Mouse (Mus musculus) kidney, postnatal 4 days (tissue): Measurements from ENCODE around the gene Smad5.
A peak's percentile ranks its signal among the peaks of the same experiment; 100 is the strongest.

ENCODE experiments used
- DNase-seq, 2 experiments: peaks; one replicate each; pipeline ENCODE4 v3.0.0; 2021; ENCODE audit warnings: mixed read lengths in 2 of 2

The Smad5 gene

GRCm38 (mm10) chr13:56703222-56703870 is 536 bp downstream of the Smad5 start:
- DNase-seq = peak; percentile 80 to 88

- peak in 1 of 2 experiments; percentile 16 for DNase-seq
Measured at GRCm38 (mm10) chr13:56703871-56704321, 1.1 kb downstream of the Smad5 start.

DNA sequence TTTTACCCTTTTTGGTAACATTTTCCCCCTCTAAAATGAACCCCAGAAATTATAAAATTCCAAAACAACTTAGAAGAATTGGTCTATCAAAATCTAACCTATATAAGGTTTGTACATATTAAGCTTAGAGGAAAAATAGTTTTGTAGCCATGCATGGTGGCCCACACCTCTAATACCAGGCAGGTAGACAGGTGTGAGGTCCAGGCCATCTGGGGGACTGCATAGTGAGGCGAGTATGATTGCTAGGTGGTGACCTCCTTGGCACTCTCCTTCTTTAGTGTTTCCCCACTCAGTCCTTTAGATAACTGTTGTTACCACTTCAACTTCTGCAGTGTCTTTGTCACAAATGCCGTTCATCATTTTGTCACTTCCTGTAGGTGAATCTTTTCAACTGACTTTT is 1.8 kb downstream of the Smad5 start:
- no peak for DNase-seq

- DNase-seq = no peak
Measured at GRCm38 (mm10) chr13:56707111-56707510, 4.3 kb downstream of the Smad5 start.

DNA sequence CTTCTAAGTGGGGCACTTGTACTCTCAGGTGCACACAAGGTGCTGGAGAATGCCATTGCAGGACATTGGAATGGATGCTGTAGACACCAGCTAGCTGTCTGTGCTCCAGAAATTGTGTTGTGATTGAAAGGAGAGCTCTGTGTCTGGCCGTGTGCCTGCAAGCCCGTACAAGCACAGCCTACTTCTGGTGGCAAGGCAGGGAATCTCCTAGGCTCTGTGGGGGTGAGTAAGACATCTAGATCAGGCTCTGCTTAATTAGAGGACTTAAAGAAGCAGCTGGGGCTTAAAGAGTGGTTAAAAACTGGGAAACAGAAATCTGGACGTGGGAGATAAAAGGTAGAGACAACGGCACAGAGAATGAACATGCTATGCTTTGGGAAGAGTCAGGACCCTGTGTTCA is 4.8 kb downstream of the Smad5 start:
- DNase-seq = peak in 1 of 2 experiments; percentile 15

- no peak for DNase-seq
Measured at GRCm38 (mm10) chr13:56710620-56711019, 7.8 kb downstream of the Smad5 start.

GRCm38 (mm10) chr13:56712221-56712620 is 9.4 kb downstream of the Smad5 start:
- DNase-seq = no peak

DNA sequence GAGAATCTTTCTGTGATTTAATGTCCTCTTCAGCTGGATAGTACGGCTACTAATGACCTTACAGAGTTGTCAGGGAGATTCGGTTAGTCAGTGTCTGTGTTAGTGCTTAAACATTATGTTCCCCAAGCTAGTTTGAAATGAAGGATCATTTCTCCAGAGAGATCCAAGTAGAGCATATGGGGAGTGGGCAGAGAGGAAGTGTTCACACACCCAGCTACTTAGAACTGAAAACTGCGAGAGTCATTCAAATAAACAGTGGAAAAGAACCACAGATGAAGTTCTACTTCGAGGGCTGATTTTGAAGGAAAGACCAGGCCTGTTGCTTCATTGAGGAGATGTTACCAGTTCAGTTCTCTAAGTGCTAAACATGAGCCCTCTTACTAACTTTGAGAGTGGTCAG is 23.7 kb downstream of the Smad5 start:
- no peak for DNase-seq

GRCm38 (mm10) chr13:56729046-56729445 is 26.2 kb downstream of the Smad5 start:
- no peak for DNase-seq

DNA sequence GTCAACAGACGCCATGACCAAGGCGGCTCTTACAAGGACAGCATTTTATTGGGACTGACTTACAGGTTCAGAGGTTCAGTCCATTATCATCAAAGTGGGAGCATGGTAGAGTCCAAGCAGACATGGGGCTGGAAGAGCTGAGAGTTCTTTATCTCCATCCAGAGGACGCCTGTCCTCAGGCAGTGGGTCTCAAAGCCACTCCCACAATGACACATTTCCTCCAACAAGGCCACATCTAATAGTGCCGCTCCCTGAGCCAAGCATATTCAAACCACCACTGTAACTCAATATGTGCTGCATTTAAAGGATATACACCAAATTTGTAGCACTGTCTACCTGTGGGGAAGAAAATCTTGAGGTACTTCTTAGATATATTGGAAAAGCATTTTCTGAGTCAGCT is 31.8 kb downstream of the Smad5 start:
- no peak for DNase-seq

DNA sequence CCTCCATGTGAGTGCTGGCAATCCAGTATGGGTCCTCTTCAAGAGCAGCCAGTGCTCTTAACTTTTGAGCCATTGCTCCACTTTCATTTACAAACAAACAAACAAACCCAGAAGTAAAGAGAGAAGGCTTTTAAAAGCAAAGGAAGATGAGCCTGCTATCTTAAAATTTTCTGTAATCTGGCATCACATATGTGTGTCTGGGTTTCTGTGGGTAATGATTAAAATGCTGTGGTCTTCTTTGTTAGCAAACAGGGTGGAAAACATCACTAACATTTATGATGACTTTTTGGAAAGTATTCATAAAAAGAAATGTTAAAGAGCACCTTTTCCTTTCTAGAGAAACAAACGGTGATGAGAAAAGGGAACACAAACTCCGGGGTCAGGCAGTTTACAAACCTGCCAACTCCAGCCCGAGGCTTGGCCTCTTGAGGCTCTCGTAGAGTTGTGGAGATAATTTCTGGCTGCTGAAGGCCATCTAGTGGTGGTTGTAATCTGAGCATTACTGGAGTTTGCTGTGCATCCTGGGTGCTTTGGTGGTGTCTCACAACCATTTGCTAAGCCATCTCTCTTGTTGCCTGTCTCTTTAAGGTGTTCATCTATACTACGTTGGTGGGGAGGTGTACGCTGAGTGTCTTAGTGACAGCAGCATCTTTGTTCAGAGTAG is 32.5 kb downstream of the Smad5 start:
- DNase-seq = peak; percentile 35 to 55

DNA sequence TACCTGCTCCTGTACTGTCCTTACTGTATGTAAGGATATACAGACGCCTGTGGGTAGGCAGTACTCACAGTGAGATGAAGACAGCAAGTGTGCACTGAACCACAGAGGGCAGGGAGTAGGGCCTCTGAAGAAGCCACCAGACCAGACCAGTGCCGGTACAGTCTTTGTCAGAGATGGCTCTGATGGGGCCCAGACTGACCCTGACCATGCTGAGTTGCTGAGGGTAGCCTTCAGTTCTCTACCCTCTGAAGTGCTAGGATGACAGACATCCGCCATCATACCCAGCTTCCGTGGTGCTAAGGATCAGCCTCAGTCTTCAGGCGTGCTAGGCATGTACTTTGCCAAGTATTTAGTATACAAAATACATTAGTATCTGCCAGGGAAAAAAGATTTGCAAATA is 36.7 kb downstream of the Smad5 start:
- DNase-seq = no peak

GRCm38 (mm10) chr13:56740496-56740895 is 37.7 kb downstream of the Smad5 start:
- no peak for DNase-seq

DNA sequence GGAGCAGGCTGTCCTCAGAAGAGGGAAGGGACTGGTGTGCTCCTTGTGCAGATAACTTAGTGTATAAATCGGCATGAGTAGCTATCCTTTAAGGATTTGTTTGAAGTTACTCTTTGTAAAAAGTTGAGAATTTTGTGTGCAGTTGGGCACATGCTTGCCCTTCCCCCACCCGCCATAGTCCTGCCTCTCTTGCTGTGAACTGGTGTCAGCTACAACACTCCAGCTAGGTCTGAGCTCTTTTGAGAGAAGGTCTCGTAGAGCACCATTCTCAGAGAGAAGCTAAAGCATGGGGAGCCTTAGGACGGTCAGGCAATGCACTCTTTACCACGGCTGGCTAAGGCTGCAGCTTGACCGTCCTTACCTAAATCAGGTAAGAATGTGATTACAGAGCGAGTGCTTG is 38.9 kb downstream of the Smad5 start:
- no peak for DNase-seq

DNA sequence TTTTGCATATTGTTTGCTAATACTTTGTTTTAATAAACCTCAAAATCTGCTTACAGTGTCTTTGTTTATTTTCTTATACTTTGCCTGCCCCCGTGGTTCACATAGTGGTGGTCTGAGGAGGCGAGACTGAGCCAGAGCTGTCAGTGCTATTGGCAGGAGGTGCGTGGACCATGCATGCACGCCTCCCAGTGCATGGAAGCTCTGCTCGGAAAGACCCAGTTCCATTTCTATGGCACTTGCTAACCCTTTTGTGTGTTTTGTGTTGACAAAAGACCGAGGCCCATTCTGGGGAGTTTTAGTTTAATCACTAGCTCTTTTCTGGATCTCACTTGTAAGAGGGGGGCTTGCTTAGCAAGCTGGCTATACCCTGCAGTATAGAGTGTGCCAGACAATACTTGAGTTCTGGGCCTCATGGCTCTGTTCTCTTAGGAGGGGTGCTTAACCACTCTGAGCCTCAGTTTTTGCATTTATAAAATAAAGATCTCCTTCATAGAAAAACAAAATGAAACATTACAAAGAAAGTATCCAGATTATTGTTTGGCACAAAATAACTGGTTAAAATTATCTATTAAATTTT is 39.6 kb downstream of the Smad5 start:
- DNase-seq = no peak

DNA sequence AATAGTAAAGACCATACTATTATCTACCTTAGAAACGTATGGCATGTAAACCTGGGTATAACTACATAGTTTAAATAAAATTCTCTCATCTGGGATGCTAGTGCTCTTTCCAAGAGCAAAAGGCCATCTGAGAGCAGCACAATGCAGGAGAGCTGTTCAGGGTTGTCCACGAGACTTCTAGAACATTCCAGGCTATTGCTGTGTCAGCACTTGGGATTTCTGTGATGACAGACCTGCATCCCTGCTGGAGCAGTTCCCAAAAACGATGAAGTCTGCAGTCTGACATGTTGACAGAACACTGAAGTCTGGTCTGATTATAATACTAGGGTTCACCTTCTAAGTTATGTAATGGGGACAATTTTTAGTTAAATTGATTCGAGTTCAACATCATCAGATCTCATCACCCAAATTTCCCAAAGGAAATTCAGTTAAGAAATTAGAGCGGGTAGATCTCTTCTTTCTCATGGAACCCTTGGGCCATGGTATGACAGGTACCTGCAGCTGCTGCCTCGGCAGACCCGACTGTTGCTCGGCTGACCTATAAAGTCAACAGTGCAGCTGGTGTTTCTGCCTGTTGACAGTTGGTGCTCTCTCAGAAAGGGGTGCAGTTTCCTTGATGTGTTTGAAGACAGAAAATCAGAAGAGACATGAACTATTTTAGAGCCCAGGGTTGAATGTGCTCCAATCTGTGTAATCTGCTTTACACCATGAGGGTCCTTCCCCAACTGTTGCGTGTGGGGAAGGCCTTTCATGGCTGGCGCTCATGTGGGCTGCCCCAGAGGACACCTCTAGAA is 44.1 kb downstream of the Smad5 start:
- no peak for DNase-seq

DNA sequence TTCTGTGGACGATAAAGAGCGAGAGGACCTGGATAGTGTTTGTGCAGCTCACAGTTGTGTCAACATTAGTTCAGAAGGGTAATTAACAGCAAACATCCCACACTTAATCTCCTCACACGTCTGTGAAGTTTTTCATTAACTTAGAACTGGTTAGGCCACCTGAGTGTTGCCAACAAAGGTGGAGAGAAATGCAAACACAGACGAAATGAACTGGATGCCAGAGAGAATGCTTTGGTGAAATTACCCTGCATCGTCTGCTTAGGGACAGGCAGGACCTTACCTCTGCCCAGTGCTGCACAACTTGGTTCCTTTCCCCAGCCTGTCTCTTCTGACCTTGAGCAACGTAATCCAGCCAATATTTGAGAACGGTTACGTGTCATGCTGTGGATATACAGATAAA is 44.7 kb downstream of the Smad5 start:
- DNase-seq = no peak

- DNase-seq = no peak
Measured at GRCm38 (mm10) chr13:56749377-56749776, 46.6 kb downstream of the Smad5 start.

DNA sequence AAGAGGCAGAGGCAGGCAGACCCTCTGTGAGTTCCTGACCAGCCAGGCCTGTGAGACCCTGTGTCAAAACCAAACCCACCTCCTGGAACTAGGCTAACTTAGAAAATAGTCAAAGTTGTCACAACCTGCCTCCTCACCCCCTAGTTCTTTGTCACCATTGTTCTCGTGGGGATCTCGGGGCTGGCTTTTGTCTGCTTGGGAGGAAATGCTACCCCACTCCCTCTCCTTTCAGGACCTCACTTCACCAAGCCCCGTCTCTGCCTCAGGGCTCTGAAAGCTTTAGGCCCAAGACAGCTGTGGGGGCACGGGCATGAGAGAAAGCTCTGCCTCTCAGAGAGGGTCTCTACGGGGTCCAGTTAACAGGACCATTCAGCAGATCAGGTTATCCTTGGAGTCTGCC is 49.0 kb downstream of the Smad5 start:
- DNase-seq = no peak

- peak; percentile 37 to 53 for DNase-seq
Measured at GRCm38 (mm10) chr13:56752474-56753191, 49.8 kb downstream of the Smad5 start.

DNA sequence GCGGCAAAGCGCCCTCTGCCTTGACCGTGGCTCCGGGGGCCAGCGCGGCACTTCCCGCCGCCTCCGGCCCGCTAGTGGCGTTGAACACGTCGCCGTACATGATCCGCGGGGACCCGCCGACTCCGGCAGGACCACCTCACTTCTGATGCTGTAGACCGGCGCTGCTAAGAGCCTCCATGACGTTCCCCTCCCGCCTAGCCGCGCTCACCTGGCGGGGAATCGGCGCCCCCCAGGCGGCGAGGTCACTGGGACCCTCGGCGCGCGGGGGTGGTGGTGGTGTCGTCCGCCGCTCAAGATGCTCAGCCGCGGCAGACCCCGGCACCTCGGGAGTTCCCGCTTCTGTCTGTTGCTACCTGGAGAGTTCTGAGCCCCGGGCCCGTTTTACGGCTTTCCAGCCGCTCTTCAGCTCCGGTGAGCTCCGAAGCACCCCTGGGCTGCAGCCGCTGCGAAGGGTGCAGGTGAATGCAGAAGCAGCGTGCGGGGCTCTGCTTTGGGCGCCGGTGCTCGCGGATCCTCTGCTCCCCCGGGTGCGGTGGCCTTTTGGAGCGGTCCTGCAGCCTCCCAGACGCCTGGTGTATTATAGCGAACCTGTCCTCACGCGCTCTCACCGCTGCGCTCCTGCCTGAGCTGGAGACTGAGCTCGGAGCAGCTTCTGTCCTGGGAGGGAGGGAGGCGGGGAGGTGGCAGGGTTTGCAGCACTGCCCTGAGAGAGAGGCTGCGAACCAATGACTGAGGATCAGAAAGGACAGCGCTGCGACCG is 50.6 kb downstream of the Smad5 start, which contains the start of gene Gm45623:
Gene Gm45623, minus strand, starts transcription at position 636 of the 760 bp plus-strand sequence.
- peak; percentile 29 to 53 for DNase-seq

DNA sequence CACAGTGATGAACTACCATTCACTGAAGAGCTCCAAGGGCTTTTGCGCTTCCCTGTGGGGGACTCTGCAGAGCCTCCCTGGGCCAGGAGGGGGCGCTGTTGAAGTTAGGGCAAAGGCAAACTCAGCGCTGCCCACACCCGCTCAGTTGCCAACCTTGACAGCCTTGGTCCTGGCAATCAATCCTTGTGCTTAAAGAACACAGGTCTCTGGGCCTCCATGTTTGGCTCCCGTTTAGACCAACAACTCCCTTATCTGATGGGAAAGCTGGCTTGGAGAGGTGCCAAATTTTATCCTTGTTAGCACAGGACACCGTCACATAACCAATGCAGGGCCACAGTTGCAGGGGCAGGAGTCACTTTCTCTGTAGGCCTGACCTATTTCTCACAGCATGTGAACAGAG is 53.1 kb downstream of the Smad5 start:
- peak; percentile 52 to 62 for DNase-seq
